Mouse (Mus musculus): Measurements from ENCODE around the gene H2al1k. TPM values are rescaled to one million over a fixed set of nuclear protein-coding genes. Genes with fewer than 3 reads are reported as not detected.
A peak's percentile ranks its signal among the peaks of the same experiment; 100 is the strongest.
"Not testable (repeated sequence)": the region's sequence is repeated elsewhere in the genome, so short reads cannot be mapped to it uniquely, and the experiment has no call there.

H2al1k gene
- total RNA-seq (2021): not detected
- long read RNA-seq, experiment 1: 0 reads
- long read RNA-seq, experiment 2: 0 reads

- intact Hi-C loops (cut with DNase I); DNase-seq: not testable (repeated sequence)
Measured at GRCm38 (mm10) chrX:9350327-9350726, at the start of gene H2al1k. H2al1k (plus strand) TSS chrX:9350627.

GRCm38 (mm10) chrX:9302791-9303190 lies 47.6 kb upstream of the H2al1k start:
- intact Hi-C loops (cut with DNase I): no loop called here

GRCm38 (mm10) chrX:9303455-9303854 lies 47.0 kb upstream of the H2al1k start:
- DNase-seq: no peak
- intact Hi-C loops (cut with DNase I): no loop called here

More at GRCm38 (mm10) chrX:9302791-9303190, 47.6 kb upstream of the H2al1k start:
- no peak for DNase-seq

GRCm38 (mm10) chrX:9316457-9316856 lies 34.0 kb upstream of the H2al1k start:
- intact Hi-C loops (cut with DNase I); DNase-seq: not testable (repeated sequence)

GRCm38 (mm10) chrX:9327954-9328353 lies 22.5 kb upstream of the H2al1k start:
- DNase-seq; intact Hi-C loops (cut with DNase I): not testable (repeated sequence)

GRCm38 (mm10) chrX:9332366-9332962 lies 18.0 kb upstream of the H2al1k start:
- intact Hi-C loops (cut with DNase I); DNase-seq: not testable (repeated sequence)

GRCm38 (mm10) chrX:9333035-9333434 lies 17.4 kb upstream of the H2al1k start:
- intact Hi-C loops (cut with DNase I): not testable (repeated sequence)
- peak; percentile 9 to 81 for DNase-seq

GRCm38 (mm10) chrX:9334996-9335395 lies 15.4 kb upstream of the H2al1k start:
- DNase-seq; intact Hi-C loops (cut with DNase I): not testable (repeated sequence)

- peak in 1 of 2 experiments; percentile 22 for DNase-seq
- intact Hi-C loops (cut with DNase I): not testable (repeated sequence)
Measured at GRCm38 (mm10) chrX:9374012-9374411, 23.6 kb downstream of the H2al1k start.

GRCm38 (mm10) chrX:9375927-9376326 lies 25.5 kb downstream of the H2al1k start:
- DNase-seq: not testable (repeated sequence)
- intact Hi-C loops (cut with DNase I): loop anchor here (5.0 kb wide), 1 partner anchor 141 kb away; no protein-coding TSS in a partner anchor

Other genes with a start within 250 kb of the H2al1k start
- gene 4930402K13Rik, start 246.1 kb upstream of the H2al1k start, total RNA-seq (2021): not detected
- gene Lancl3, start 150.7 kb upstream of the H2al1k start, total RNA-seq (2021): 1 to 10 TPM; 4.0 to 4.1 TPM
- gene Gm14862, start 93.7 kb upstream of the H2al1k start, total RNA-seq (2021): not detected
- 1 to 10 TPM; 4.1 to 6.1 TPM for gene Xk, start 77.9 kb upstream of the H2al1k start, total RNA-seq (2021)
- gene H2al1m, start 66.9 kb upstream of the H2al1k start, total RNA-seq (2021): under 1 TPM in 1 of 2 experiments, not detected in 1; 0.76 TPM
- gene Cybb, start 137.1 kb downstream of the H2al1k start, total RNA-seq (2021): 1 to 10 TPM; 5.9 to 6.9 TPM
- gene H2al1o, start 221.8 kb downstream of the H2al1k start, total RNA-seq (2021): not detected